Mouse (Mus musculus): ENCODE results near the gene Lrrc40.

GRCm38 (mm10) chr3:158077828-158078227 is 41.4 kb downstream of the Lrrc40 start:
- TF ChIP-seq CTCF (IDR thresholded peaks at IDR 0.05), result no peak
- TF ChIP-seq POLR2A (IDR thresholded peaks at IDR 0.05; ENCODE audit: insufficient read depth, low read depth, low read length), result no peak

All from heart, adult 2 months (tissue).